Mouse (Mus musculus) brain, embryonic 14.5 days (tissue): ENCODE measurements around the gene Phf14. TPM values are rescaled to one million over a fixed set of nuclear protein-coding genes. Genes with fewer than 3 reads are reported as not detected.
"Not testable (repeated sequence)": the region's sequence is repeated elsewhere in the genome, so short reads cannot be mapped to it uniquely, and the experiment has no call there.

Experiments
- DNase-seq: peaks from one replicate; pipeline ENCODE4 v3.0.0-alpha.2; 2011; ENCODE audit warnings: low read depth
- CTCF ChIP-seq: fragments of 200-500 bp; IDR thresholded peaks from 2 replicates; pipeline ENCODE4 v1.5.1; 2012; ENCODE audit warnings: inconsistent platforms, mild to moderate bottlenecking, moderate library complexity, borderline replicate concordance; ENCODE audit not compliant: insufficient read depth, insufficient read length; ENCODE audit errors: extremely low read depth
- POLR2A ChIP-seq: fragments of 200-500 bp; IDR thresholded peaks from 2 replicates; pipeline ENCODE4 v1.6.1; 2012; ENCODE audit warnings: mild to moderate bottlenecking, inconsistent platforms, borderline replicate concordance; ENCODE audit not compliant: poor library complexity, insufficient read depth, insufficient read length, severe bottlenecking; ENCODE audit errors: extremely low read depth
- polyA plus RNA-seq: library from polyadenylated mRNA; depleted of rRNA; stranded (reverse); fragments of >200 nt; gene quantifications from 2 replicates; pipeline ENCODE4 v1.2.3, GENCODE M21; 2012; rRNA removed

Phf14 gene
- 77.5 and 88.7 TPM in 2 replicates for polyA plus RNA-seq

GRCm38 (mm10) chr6:11907269-11908032 lies at the start of gene Phf14, which contains the start of gene Ndufa4:
Gene Phf14 (plus strand): TSS chr6:11907809.
Gene Ndufa4 (minus strand): TSS chr6:11907497.
- DNase-seq: peak; percentile 96
- no peak for TF ChIP-seq CTCF
- peak; percentile 72; the same call in 1 of the 2 replicates for TF ChIP-seq POLR2A

- not testable (repeated sequence) for DNase-seq
These were observed 32.2 kb upstream of the Phf14 start for GRCm38 (mm10) chr6:11875364-11875763.

- DNase-seq: no peak
- TF ChIP-seq CTCF (no peak), POLR2A (no peak)
These were observed 6.7 kb upstream of the Phf14 start for GRCm38 (mm10) chr6:11900809-11901310.

- no peak for DNase-seq
- TF ChIP-seq CTCF (no peak), POLR2A (no peak)
These were observed 730 bp upstream of the Phf14 start for GRCm38 (mm10) chr6:11906890-11907268.

GRCm38 (mm10) chr6:11908170-11908569 lies 561 bp downstream of the Phf14 start:
- no peak for TF ChIP-seq POLR2A
- TF ChIP-seq CTCF: no peak
- DNase-seq: peak; percentile 23

- peak; percentile 73; the same call in 1 of the 2 replicates for TF ChIP-seq POLR2A
- no peak for TF ChIP-seq CTCF
- DNase-seq: peak; percentile 97
These were observed 18.0 kb downstream of the Phf14 start for GRCm38 (mm10) chr6:11925496-11926041.

- no peak for TF ChIP-seq POLR2A
- no peak for TF ChIP-seq CTCF
- peak; percentile 80 for DNase-seq
These were observed 18.5 kb downstream of the Phf14 start for GRCm38 (mm10) chr6:11926082-11926595.

- TF ChIP-seq CTCF: no peak
- no peak for TF ChIP-seq POLR2A
- no peak for DNase-seq
These were observed 19.9 kb downstream of the Phf14 start for GRCm38 (mm10) chr6:11927485-11927884.

GRCm38 (mm10) chr6:11933403-11933802 lies 25.8 kb downstream of the Phf14 start:
- DNase-seq: no peak
- TF ChIP-seq POLR2A (no peak), CTCF (no peak)

- TF ChIP-seq POLR2A: no peak
- DNase-seq: no peak
These were observed 33.3 kb downstream of the Phf14 start for GRCm38 (mm10) chr6:11940895-11941294.

GRCm38 (mm10) chr6:11942089-11942488 lies 34.5 kb downstream of the Phf14 start:
- no peak for TF ChIP-seq POLR2A
- DNase-seq: no peak

GRCm38 (mm10) chr6:11948100-11948499 lies 40.5 kb downstream of the Phf14 start:
- no peak for DNase-seq

GRCm38 (mm10) chr6:11960172-11960571 lies 52.6 kb downstream of the Phf14 start:
- TF ChIP-seq CTCF: no peak
- no peak for TF ChIP-seq POLR2A
- DNase-seq: no peak

More at GRCm38 (mm10) chr6:11948100-11948499, 40.5 kb downstream of the Phf14 start:
- TF ChIP-seq POLR2A (no peak), CTCF (no peak)

GRCm38 (mm10) chr6:11993782-11994181 lies 86.2 kb downstream of the Phf14 start:
- no peak for DNase-seq
- no peak for TF ChIP-seq CTCF
- TF ChIP-seq POLR2A: no peak
